Mouse (Mus musculus) midbrain, embryonic 10.5 days (tissue): Measurements from ENCODE around the gene AL732309.1. TPM values are rescaled to one million over a fixed set of nuclear protein-coding genes. Genes with fewer than 3 reads are reported as not detected.

Source experiments
- DNase-seq: peaks from one replicate; pipeline ENCODE4 v3.0.0-alpha.2; 2017; ENCODE audit warnings: low spot score
- H3K27ac ChIP-seq: fragments of 300-500 bp; sonication (generic); replicated peaks from 2 replicates; pipeline ENCODE4 v1.5.1; 2016; ENCODE audit warnings: mild to moderate bottlenecking
- H3K27me3 ChIP-seq: fragments of 300-500 bp; sonication (generic); 2 replicates; pipeline ENCODE4 v1.6.1; 2016; ENCODE audit warnings: low read depth, mild to moderate bottlenecking; ENCODE audit not compliant: poor library complexity, severe bottlenecking
- H3K36me3 ChIP-seq: fragments of 300-500 bp; sonication (generic); 2 replicates; pipeline ENCODE4 v1.6.1; 2016; ENCODE audit warnings: mild to moderate bottlenecking, moderate library complexity
- H3K4me1 ChIP-seq: fragments of 300-500 bp; sonication (generic); 2 replicates; pipeline ENCODE4 v1.6.1; 2016
- H3K4me3 ChIP-seq: fragments of 300-500 bp; sonication (generic); 2 replicates; pipeline ENCODE4 v1.5.1; 2016; ENCODE audit warnings: mild to moderate bottlenecking, moderate library complexity
- H3K9me3 ChIP-seq: fragments of 300-500 bp; sonication (generic); replicated peaks from 2 replicates; pipeline ENCODE4 v1.6.1; 2016; ENCODE audit warnings: mild to moderate bottlenecking
- WGBS: fragments of 180-500 bp; shearing (Covaris S2); methylation state at CpG from one replicate; pipeline ENCODE4 v1.1.7; 2016; 5-methylcytosine and 5-hydroxymethylcytosine counted together
- polyA plus RNA-seq: library from polyadenylated mRNA; unstranded; fragments of >200 nt; fragmentation: Nextera tagmentation; extraction: Ambion mirVana; gene quantifications from 2 replicates; pipeline ENCODE4 v1.2.1, GENCODE M21; 2016

Gene AL732309.1
- polyA plus RNA-seq, 1 experiment from 2014 or later, result 8.6 TPM

GRCm38 (mm10) chr2:25231038-25231437 lies 15.6 kb downstream of the AL732309.1 start:
- no peak for DNase-seq
- Histone ChIP-seq H3K4me1 (peaks cover 11% of the 10 kb centered on the region), H3K36me3 (no peaks in the 10 kb centered on the region), H3K4me3 (no peak overlapping the region), H3K27ac (0 out of 2 replicates have a peak overlapping the region, but pooled peaks have one; percentile 15), H3K9me3 (no peaks in the 10 kb centered on the region), H3K27me3 (0 out of 2 replicates have a peak, but pooled peaks cover 16% of the 10 kb centered on the region)
- WGBS, result 50% methylated on average over 12 of the region's 12 CpGs

DNA sequence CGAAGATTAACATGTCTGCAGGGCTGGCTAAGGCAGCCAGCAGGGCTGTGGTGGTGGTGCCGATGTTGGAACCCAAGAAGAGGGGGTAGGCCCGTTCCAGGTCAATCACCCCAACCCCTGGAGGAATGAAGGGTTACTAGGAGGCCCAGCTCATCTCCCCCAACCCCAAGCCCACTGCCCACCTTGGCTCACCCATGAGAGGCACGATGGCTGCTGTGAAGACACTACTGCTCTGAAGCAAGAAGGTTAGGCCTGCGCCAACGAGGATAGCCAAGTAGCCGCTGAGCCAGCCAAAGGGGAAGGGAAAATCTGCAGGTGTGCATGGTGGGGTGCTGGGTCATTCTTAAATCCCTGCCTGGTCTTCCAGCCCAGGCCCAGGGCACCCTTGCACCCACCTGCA lies 16.1 kb downstream of the AL732309.1 start:
- Histone ChIP-seq H3K9me3 (no peaks in the 10 kb centered on the region), H3K27ac (0 out of 2 replicates have a peak overlapping the region, but pooled peaks have one; percentile 15), H3K36me3 (no peaks in the 10 kb centered on the region), H3K4me3 (no peak overlapping the region), H3K27me3 (0 out of 2 replicates have a peak, but pooled peaks cover 16% of the 10 kb centered on the region), H3K4me1 (peaks cover 16% of the 10 kb centered on the region)
- 87% methylated on average over 7 of the region's 7 CpGs for WGBS
- no peak for DNase-seq

DNA sequence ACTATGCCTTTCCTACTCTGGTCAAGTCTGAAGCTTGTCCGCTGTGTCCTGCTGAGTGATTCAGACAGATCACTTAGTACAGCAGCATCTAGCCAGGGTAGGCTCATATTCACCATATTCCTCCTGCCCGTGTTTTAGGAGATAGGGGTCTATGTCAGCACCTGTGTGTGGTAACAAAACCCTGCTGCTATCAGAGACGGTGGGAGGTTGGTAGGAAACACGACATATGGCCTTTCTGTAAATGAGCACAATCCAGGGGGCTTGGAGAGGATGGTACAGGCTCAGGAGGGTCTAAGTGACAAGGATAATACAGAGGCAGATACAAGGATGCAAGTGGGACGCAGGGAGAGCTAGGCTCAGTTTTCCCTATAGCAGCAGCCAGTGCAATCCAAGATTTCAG lies 17.1 kb downstream of the AL732309.1 start:
- no peak overlapping the region for H3K27ac ChIP-seq
- peaks cover 20% of the 10 kb centered on the region for H3K4me1 ChIP-seq
- WGBS, result 85% methylated on average over 5 of the region's 5 CpGs
- no peak for DNase-seq
- no peaks in the 10 kb centered on the region for H3K36me3 ChIP-seq
- H3K9me3 ChIP-seq, result no peaks in the 10 kb centered on the region
- 0 out of 2 replicates have a peak, but pooled peaks cover 16% of the 10 kb centered on the region for H3K27me3 ChIP-seq
- H3K4me3 ChIP-seq, result no peak overlapping the region

GRCm38 (mm10) chr2:25228995-25229530 lies 17.6 kb downstream of the AL732309.1 start:
- Histone ChIP-seq H3K4me3 (peak overlapping the region; percentile 41), H3K27ac (peak overlapping the region; percentile 77)
- 72% methylated on average over 6 of the region's 6 CpGs for WGBS

DNA sequence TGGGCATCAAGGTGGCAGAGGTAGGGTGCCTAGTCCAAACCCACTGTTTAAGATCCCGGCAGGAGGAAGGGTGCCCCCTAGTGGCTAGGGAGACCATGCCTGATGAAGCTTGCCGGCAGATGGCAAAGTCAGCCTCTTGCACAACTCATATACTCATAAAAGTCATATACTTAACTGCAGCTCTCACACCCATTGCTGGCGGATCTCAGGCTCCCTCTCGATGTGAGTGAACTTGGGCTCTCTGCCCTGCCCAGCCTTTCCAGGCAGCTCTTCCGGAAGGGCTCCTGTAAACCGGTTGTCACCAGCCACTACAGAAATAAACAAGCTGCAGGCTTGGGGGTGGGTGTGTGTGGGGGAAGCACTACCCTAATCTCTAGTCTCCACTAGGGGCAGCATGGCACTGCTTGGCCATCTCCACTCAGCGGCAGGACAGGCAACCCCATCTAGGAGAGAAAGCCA lies 18.2 kb downstream of the AL732309.1 start:
- DNase-seq, result peak; percentile 83
- Histone ChIP-seq H3K36me3 (peaks cover 5% of the 10 kb centered on the region; the same call in 1 of the 2 replicates), H3K4me3 (peak overlapping the region; percentile 41), H3K27me3 (0 out of 2 replicates have a peak, but pooled peaks cover 16% of the 10 kb centered on the region), H3K9me3 (no peaks in the 10 kb centered on the region), H3K4me1 (peaks cover 25% of the 10 kb centered on the region), H3K27ac (peak overlapping the region; percentile 77)
- under 1% methylated on average over 7 of the region's 7 CpGs for WGBS

More at GRCm38 (mm10) chr2:25228995-25229530, 17.6 kb downstream of the AL732309.1 start:
- Histone ChIP-seq H3K36me3 (no peaks in the 10 kb centered on the region), H3K4me1 (peaks cover 20% of the 10 kb centered on the region), H3K9me3 (no peaks in the 10 kb centered on the region), H3K27me3 (0 out of 2 replicates have a peak, but pooled peaks cover 16% of the 10 kb centered on the region)
- no peak for DNase-seq

DNA sequence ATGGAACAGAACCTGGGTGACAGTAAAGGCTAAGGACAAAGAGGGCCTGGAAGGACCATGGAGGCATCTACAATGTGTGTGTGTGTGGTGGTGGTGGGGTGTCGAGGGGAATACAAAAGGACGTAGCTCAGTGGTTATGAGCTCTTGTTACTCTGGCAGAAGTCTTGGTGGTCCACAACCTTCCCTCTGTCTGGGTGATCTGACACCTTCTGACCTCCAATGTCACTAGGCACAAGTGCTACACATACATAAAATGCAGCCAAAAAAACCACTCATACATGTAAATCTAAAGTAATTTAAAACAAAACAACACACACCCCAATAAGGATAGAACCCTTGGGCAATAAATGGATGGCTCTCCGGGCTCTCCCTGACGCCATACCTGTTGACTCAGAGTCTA lies 19.3 kb downstream of the AL732309.1 start:
- 98% methylated on average over 4 of the region's 4 CpGs for WGBS
- Histone ChIP-seq H3K27me3 (0 out of 2 replicates have a peak, but pooled peaks cover 16% of the 10 kb centered on the region), H3K36me3 (peaks cover 13% of the 10 kb centered on the region), H3K9me3 (no peaks in the 10 kb centered on the region), H3K4me1 (peaks cover 31% of the 10 kb centered on the region), H3K4me3 (no peak overlapping the region), H3K27ac (no peak overlapping the region)
- no peak for DNase-seq

GRCm38 (mm10) chr2:25226864-25227263 lies 19.8 kb downstream of the AL732309.1 start:
- H3K36me3 ChIP-seq, result peaks cover 18% of the 10 kb centered on the region
- 0 out of 2 replicates have a peak, but pooled peaks cover 16% of the 10 kb centered on the region for H3K27me3 ChIP-seq
- no peak overlapping the region for H3K4me3 ChIP-seq
- no peaks in the 10 kb centered on the region for H3K9me3 ChIP-seq
- peaks cover 33% of the 10 kb centered on the region for H3K4me1 ChIP-seq
- 0 out of 2 replicates have a peak overlapping the region, but pooled peaks have one; percentile 25 for H3K27ac ChIP-seq
- no peak for DNase-seq
- 86% methylated on average over 5 of the region's 5 CpGs for WGBS

DNA sequence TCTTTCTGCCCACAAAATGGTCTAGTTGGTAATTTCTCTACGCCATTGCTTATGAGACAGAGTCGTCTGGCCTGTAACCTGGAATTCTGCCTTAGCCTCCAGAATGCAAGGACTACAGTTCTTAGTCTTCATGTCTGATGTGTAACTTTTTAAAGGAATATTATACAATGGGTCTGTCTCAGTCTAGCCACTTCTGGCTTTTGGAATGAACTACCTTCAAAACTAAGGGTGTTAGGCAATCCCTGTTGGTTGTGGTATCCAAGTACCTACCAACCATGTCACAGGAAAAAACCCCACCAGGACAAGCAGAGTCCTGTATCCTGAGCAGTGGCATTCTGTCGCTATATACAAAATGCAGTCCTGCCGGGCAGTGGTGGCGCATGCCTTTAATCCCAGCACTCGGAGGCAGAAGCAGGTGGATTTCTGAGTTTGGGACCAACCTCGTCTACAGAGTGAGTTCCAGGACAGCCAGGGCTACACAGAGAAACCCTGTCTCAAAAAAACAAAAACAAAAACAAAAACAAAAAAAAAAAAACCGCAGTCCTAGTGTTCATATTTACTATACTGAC lies 20.8 kb downstream of the AL732309.1 start:
- 78% methylated on average over 8 of the region's 8 CpGs for WGBS
- H3K4me3 ChIP-seq, result peak overlapping the region; percentile 89
- no peak for DNase-seq

GRCm38 (mm10) chr2:25224766-25225752 lies 21.6 kb downstream of the AL732309.1 start:
- Histone ChIP-seq H3K27ac (peak overlapping the region; percentile 96), H3K4me3 (peak overlapping the region; percentile 89), H3K9me3 (no peaks in the 10 kb centered on the region), H3K4me1 (peaks cover 37% of the 10 kb centered on the region), H3K27me3 (no peaks in the 10 kb centered on the region), H3K36me3 (peaks cover 27% of the 10 kb centered on the region)
- WGBS, result 2% methylated on average over 41 of the region's 41 CpGs
- peak; percentile 98 for DNase-seq

More for the DNA sequence above, 20.8 kb downstream of the AL732309.1 start:
- peak overlapping the region; percentile 96 for H3K27ac ChIP-seq
- H3K36me3 ChIP-seq, result peaks cover 27% of the 10 kb centered on the region
- peaks cover 37% of the 10 kb centered on the region for H3K4me1 ChIP-seq
- no peaks in the 10 kb centered on the region for H3K9me3 ChIP-seq
- H3K27me3 ChIP-seq, result 0 out of 2 replicates have a peak, but pooled peaks cover 7% of the 10 kb centered on the region

DNA sequence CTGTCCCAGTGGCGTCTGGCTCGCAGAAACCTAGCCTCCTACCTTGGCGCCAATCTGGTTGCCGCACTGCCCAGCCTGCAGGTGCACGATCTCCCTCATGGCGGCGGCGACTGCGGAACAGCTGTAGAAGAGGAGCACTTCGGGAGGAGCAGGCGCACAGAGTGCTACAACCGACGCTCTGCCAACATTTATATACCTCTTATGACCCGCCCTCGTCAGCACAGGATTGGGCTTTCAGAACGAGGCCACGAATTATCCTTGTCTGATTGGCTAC lies 22.2 kb downstream of the AL732309.1 start, which contains the start of gene Tubb4b:
Gene Tubb4b, minus strand, starts transcription at position 211 of the 274 bp plus-strand sequence.
- peak within 1 kb of the TSS; percentile 96 for H3K27ac ChIP-seq
- H3K9me3 ChIP-seq, result no peaks in the 10 kb centered on the region
- peaks cover 37% of the 10 kb centered on the region for H3K4me1 ChIP-seq
- DNase-seq, result no peak
- H3K4me3 ChIP-seq, result peak within 1 kb of the TSS; percentile 89
- no peaks in the 10 kb centered on the region for H3K27me3 ChIP-seq
- H3K36me3 ChIP-seq, result peaks cover 27% of the 10 kb centered on the region
- 0% methylated on average over 17 of the region's 17 CpGs for WGBS

DNA sequence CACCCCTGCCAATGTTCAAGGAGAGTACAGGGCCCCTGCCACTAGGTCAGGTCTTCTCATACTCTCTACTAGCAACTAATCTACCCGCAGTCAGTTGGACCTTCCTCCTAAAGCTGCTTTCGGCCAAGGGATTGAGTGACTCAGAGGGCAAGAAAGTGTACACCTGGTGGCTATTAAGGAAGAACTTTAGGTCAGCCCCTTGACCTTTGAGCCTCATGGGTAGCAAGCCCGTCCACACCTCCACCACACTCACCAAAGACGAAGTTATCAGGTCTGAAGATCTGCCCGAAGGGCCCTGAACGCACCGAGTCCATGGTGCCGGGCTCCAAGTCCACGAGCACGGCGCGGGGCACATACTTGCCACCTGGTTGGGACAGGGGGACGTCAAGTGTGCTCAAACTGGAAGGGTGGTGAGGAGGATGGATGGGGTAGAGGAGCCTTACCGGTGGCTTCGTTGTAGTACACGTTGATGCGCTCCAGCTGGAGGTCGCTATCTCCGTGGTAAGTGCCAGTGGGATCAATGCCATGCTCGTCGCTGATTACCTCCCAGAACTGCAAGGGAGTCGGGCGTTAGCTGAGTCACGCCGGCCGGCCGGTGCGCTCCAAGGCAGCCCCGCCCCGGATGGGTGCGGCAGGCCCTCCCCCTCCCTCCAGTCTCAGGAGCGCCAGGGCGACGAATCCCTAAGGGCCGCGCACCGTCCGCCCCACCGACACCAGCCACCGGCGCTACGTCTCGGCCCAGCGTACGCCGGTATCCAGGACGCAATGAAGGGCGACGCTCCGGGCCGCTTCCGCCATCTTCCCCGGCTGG lies 22.8 kb downstream of the AL732309.1 start:
- H3K4me3 ChIP-seq, result peak overlapping the region; percentile 89
- peak overlapping the region; percentile 96 for H3K27ac ChIP-seq
- H3K27me3 ChIP-seq, result no peaks in the 10 kb centered on the region
- no peaks in the 10 kb centered on the region for H3K9me3 ChIP-seq
- 3% methylated on average over 53 of the region's 53 CpGs for WGBS
- H3K36me3 ChIP-seq, result peaks cover 27% of the 10 kb centered on the region
- DNase-seq, result no peak
- peaks cover 34% of the 10 kb centered on the region for H3K4me1 ChIP-seq
